Mouse (Mus musculus): Measurements from ENCODE around the gene Rnf222. TPM values are rescaled to one million over a fixed set of nuclear protein-coding genes. Genes with fewer than 3 reads are reported as not detected.
"Not testable (repeated sequence)": the region's sequence is repeated elsewhere in the genome, so short reads cannot be mapped to it uniquely, and the experiment has no call there.

Rnf222 gene
- polyA plus RNA-seq, 1 experiment from 2014 or later = 0.08 TPM

GRCm38 (mm10) chr11:68908846-68909503, 20.6 kb downstream of the Rnf222 start:
- Histone ChIP-seq H3K27me3 (ENCODE audit: control insufficient read depth, insufficient read depth, low read length) (no peaks in the 10 kb centered on the region), H3K4me1 (ENCODE audit: control insufficient read depth, insufficient read depth, low read length) (no peaks in the 10 kb centered on the region), H3K4me3 (ENCODE audit: low read depth, low read length) (no peak overlapping the region), H3K4me2 (ENCODE audit: low read depth) (no peak overlapping the region), H3K9me3 (ENCODE audit: control insufficient read depth, low read length) (no peaks in the 10 kb centered on the region), H3K9ac (ENCODE audit: low read length) (no peak overlapping the region), H3K27ac (ENCODE audit: low read depth, low read length) (no peak overlapping the region), H3K36me3 (ENCODE audit: control insufficient read depth, insufficient read depth, low read length) (peaks cover 7% of the 10 kb centered on the region; the same call in 1 of the 2 replicates)
- WGBS = 54% methylated on average over 7 of the region's 7 CpGs
- ATAC-seq (ENCODE audit: insufficient read depth, low FRiP score, low TSS enrichment) (no peak), DNase-seq (ENCODE audit: low spot score) (no peak)

DNA sequence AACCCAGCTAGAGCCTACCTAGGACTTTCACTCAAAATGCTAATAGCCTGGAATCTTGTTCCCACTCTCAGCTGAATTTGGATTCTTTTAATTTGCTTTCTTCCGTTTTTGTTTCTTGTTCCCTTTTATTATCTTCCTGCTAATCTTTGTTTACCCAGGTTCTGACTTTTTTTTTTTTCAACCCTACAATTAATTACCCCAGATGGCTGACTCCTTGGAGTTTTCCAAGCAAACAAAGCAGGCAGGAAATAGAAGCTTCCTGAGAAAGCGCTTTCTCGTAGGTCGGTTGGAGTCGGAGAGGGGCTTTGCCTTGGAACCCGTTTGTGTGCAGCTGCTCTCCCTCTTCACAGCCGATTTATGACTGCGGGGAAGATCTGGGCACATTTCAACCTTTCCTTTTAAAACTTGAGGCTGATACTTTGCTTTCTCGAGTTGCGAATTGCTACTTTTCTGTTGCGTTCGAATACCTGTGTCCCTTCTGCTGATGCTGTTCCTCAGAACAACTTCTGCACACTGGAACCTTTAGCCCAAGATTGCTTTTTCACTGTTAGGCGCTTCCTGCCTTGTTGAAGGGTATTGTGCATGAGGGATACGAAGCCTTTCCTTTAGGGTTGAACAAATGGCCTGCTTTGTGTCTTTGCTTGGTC, 23.3 kb downstream of the Rnf222 start:
- Histone ChIP-seq H3K9me3 (ENCODE audit: control insufficient read depth, low read length) (no peaks in the 10 kb centered on the region), H3K4me2 (ENCODE audit: low read depth) (no peak overlapping the region), H3K27me3 (ENCODE audit: control insufficient read depth, insufficient read depth, low read length) (no peaks in the 10 kb centered on the region), H3K36me3 (ENCODE audit: control insufficient read depth, insufficient read depth, low read length) (no peaks in the 10 kb centered on the region; the same call in 1 of the 2 replicates), H3K9ac (ENCODE audit: low read length) (no peak overlapping the region), H3K27ac (ENCODE audit: low read depth, low read length) (0 out of 2 replicates have a peak overlapping the region, but pooled peaks have one; percentile 20), H3K4me1 (ENCODE audit: control insufficient read depth, insufficient read depth, low read length) (no peaks in the 10 kb centered on the region), H3K4me3 (ENCODE audit: low read depth, low read length) (no peak overlapping the region)
- no peak for ATAC-seq (ENCODE audit: insufficient read depth, low FRiP score, low TSS enrichment)
- WGBS = 54% methylated on average over 14 of the region's 14 CpGs
- DNase-seq (ENCODE audit: low spot score) = no peak

GRCm38 (mm10) chr11:68914566-68914965, 26.2 kb downstream of the Rnf222 start:
- ATAC-seq (ENCODE audit: insufficient read depth, low FRiP score, low TSS enrichment) = no peak
- Histone ChIP-seq H3K9me3 (ENCODE audit: control insufficient read depth, low read length) (no peaks in the 10 kb centered on the region), H3K27me3 (ENCODE audit: control insufficient read depth, insufficient read depth, low read length) (no peaks in the 10 kb centered on the region), H3K27ac (ENCODE audit: low read depth, low read length) (no peak overlapping the region), H3K4me2 (ENCODE audit: low read depth) (no peak overlapping the region), H3K9ac (ENCODE audit: low read length) (no peak overlapping the region), H3K4me1 (ENCODE audit: control insufficient read depth, insufficient read depth, low read length) (no peaks in the 10 kb centered on the region), H3K36me3 (ENCODE audit: control insufficient read depth, insufficient read depth, low read length) (no peaks in the 10 kb centered on the region), H3K4me3 (ENCODE audit: low read depth, low read length) (no peak overlapping the region)
- WGBS = 94% methylated on average over 4 of the region's 4 CpGs
- no peak for DNase-seq (ENCODE audit: low spot score)

DNA sequence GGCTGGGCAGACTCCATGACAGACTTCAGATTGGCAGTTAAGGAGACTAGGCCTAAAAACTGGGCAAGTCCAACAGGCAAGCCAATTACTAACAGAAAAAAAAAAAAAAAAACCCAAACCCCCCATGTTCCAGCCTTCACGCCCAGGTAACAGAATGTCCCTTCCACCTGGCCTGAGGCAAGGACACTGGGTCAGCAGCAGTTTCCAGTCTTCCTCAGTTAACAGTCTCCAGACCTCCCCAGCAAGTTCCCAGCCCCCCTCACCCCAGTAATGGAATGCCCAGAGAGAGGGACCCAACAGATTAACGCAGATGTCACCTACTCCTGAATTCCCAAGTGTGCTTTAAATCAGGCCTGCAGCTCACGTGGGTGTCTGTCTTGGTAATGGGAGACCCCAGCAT, 34.8 kb downstream of the Rnf222 start:
- WGBS = 58% methylated on average over 3 of the region's 3 CpGs
- DNase-seq (ENCODE audit: low spot score) (no peak), ATAC-seq (ENCODE audit: insufficient read depth, low FRiP score, low TSS enrichment) (no peak)
- no peaks in the 10 kb centered on the region for H3K4me1 ChIP-seq (ENCODE audit: control insufficient read depth, insufficient read depth, low read length)
- H3K9ac ChIP-seq (ENCODE audit: low read length) = no peak overlapping the region
- H3K27ac ChIP-seq (ENCODE audit: low read depth, low read length) = no peak overlapping the region
- no peak overlapping the region for H3K4me2 ChIP-seq (ENCODE audit: low read depth)
- H3K9me3 ChIP-seq (ENCODE audit: control insufficient read depth, low read length) = no peaks in the 10 kb centered on the region
- H3K4me3 ChIP-seq (ENCODE audit: low read depth, low read length) = no peak overlapping the region
- H3K27me3 ChIP-seq (ENCODE audit: control insufficient read depth, insufficient read depth, low read length) = no peaks in the 10 kb centered on the region
- no peaks in the 10 kb centered on the region for H3K36me3 ChIP-seq (ENCODE audit: control insufficient read depth, insufficient read depth, low read length)

DNA sequence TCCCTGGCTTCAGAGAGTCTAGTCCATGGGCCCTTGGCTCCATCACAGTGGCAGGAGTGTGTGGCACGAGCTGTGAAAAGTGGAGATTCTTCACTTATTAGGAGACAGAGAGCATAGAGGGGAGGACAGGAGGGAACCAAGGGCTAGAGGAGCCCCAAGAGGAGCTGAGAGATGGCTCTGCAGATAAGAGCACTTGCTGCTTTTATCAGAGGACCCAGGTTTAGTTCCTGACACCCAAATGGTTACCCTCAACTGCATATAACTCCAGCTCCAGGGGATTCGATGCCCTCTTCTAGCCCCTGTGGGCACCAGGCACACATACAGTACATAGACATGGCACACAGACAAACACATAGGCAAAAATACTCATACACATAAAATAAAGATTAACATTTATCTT, 36.4 kb downstream of the Rnf222 start:
- 92% methylated on average over 2 of the region's 2 CpGs for WGBS
- Histone ChIP-seq H3K36me3 (ENCODE audit: control insufficient read depth, insufficient read depth, low read length) (no peaks in the 10 kb centered on the region), H3K27me3 (ENCODE audit: control insufficient read depth, insufficient read depth, low read length) (no peaks in the 10 kb centered on the region), H3K9ac (ENCODE audit: low read length) (no peak overlapping the region), H3K4me3 (ENCODE audit: low read depth, low read length) (no peak overlapping the region), H3K9me3 (ENCODE audit: control insufficient read depth, low read length) (no peaks in the 10 kb centered on the region), H3K27ac (ENCODE audit: low read depth, low read length) (no peak overlapping the region), H3K4me1 (ENCODE audit: control insufficient read depth, insufficient read depth, low read length) (no peaks in the 10 kb centered on the region), H3K4me2 (ENCODE audit: low read depth) (no peak overlapping the region)
- ATAC-seq (ENCODE audit: insufficient read depth, low FRiP score, low TSS enrichment) (no peak), DNase-seq (ENCODE audit: low spot score) (no peak)

DNA sequence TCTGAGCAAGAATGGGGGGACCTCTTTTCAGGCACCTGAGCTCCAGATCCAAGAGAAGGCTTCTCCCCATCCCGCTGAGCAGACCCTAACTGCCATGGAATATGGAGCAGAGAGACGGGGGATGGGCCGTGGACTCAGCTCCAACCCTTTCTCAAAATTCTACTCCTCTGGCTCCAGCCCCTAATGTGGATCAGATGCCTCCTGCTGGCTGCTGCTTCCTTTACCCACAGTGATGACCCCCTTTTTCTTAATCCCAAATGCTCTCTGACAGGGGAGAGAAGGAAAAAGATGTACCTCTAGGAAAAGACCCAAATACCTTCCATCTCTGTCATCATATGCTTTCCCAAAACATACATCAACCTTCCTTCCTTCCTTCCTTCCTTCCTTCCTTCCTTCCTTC, 38.6 kb downstream of the Rnf222 start, which contains the start of gene Odf4:
Odf4 (minus strand) TSS at position 101 of the 400 bp plus-strand sequence.
- H3K27ac ChIP-seq (ENCODE audit: low read depth, low read length) = no peak within 1 kb of the TSS
- 71% methylated on average over 3 of the region's 3 CpGs for WGBS
- H3K4me3 ChIP-seq (ENCODE audit: low read depth, low read length) = no peak within 1 kb of the TSS
- no peaks in the 10 kb centered on the region for H3K9me3 ChIP-seq (ENCODE audit: control insufficient read depth, low read length)
- H3K36me3 ChIP-seq (ENCODE audit: control insufficient read depth, insufficient read depth, low read length) = no peaks in the 10 kb centered on the region
- no peaks in the 10 kb centered on the region for H3K27me3 ChIP-seq (ENCODE audit: control insufficient read depth, insufficient read depth, low read length)
- H3K9ac ChIP-seq (ENCODE audit: low read length) = no peak within 1 kb of the TSS
- DNase-seq (ENCODE audit: low spot score) (no peak), ATAC-seq (ENCODE audit: insufficient read depth, low FRiP score, low TSS enrichment) (no peak)
- no peak within 1 kb of the TSS for H3K4me2 ChIP-seq (ENCODE audit: low read depth)
- no peaks in the 10 kb centered on the region for H3K4me1 ChIP-seq (ENCODE audit: control insufficient read depth, insufficient read depth, low read length)

GRCm38 (mm10) chr11:68929947-68930346, 41.6 kb downstream of the Rnf222 start:
- no peak for ATAC-seq (ENCODE audit: insufficient read depth, low FRiP score, low TSS enrichment)
- no peaks in the 10 kb centered on the region for H3K36me3 ChIP-seq (ENCODE audit: control insufficient read depth, insufficient read depth, low read length)
- DNase-seq (ENCODE audit: low spot score) = no peak
- H3K4me2 ChIP-seq (ENCODE audit: low read depth) = no peak overlapping the region
- H3K9ac ChIP-seq (ENCODE audit: low read length) = no peak overlapping the region
- no peaks in the 10 kb centered on the region for H3K27me3 ChIP-seq (ENCODE audit: control insufficient read depth, insufficient read depth, low read length)
- no peaks in the 10 kb centered on the region for H3K9me3 ChIP-seq (ENCODE audit: control insufficient read depth, low read length)
- H3K4me1 ChIP-seq (ENCODE audit: control insufficient read depth, insufficient read depth, low read length) = no peaks in the 10 kb centered on the region
- 83% methylated on average over 6 of the region's 6 CpGs for WGBS
- no peak overlapping the region for H3K4me3 ChIP-seq (ENCODE audit: low read depth, low read length)
- H3K27ac ChIP-seq (ENCODE audit: low read depth, low read length) = no peak overlapping the region

GRCm38 (mm10) chr11:68933885-68934507, 45.6 kb downstream of the Rnf222 start:
- H3K27ac ChIP-seq (ENCODE audit: low read depth, low read length) = no peak overlapping the region
- no peak for ATAC-seq (ENCODE audit: insufficient read depth, low FRiP score, low TSS enrichment)
- H3K4me1 ChIP-seq (ENCODE audit: control insufficient read depth, insufficient read depth, low read length) = no peaks in the 10 kb centered on the region
- no peak overlapping the region for H3K9ac ChIP-seq (ENCODE audit: low read length)
- H3K4me2 ChIP-seq (ENCODE audit: low read depth) = no peak overlapping the region
- no peaks in the 10 kb centered on the region for H3K36me3 ChIP-seq (ENCODE audit: control insufficient read depth, insufficient read depth, low read length)
- H3K4me3 ChIP-seq (ENCODE audit: low read depth, low read length) = no peak overlapping the region
- WGBS = 75% methylated on average over 5 of the region's 5 CpGs
- no peaks in the 10 kb centered on the region for H3K9me3 ChIP-seq (ENCODE audit: control insufficient read depth, low read length)
- H3K27me3 ChIP-seq (ENCODE audit: control insufficient read depth, insufficient read depth, low read length) = no peaks in the 10 kb centered on the region
- no peak for DNase-seq (ENCODE audit: low spot score)

DNA sequence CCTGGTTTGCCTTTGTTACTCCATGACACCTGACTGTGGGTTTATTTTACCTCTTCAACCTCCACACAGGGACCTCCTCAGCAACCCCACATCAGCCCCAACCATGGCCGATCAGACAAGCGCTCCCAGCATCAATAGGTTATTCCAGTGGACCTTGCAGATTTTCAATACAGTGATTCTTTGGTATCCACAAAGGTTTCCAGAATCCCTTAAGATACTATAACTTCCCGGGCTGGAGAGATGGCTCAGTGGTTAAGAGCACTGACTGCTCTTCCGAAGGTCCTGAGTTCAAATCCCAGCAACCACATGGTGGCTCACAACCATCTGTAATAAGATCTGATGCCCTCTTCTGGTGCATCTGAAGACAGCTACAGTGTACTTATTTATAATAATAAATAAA, 48.6 kb downstream of the Rnf222 start:
- WGBS = 93% methylated on average over 4 of the region's 4 CpGs
- H3K27me3 ChIP-seq (ENCODE audit: control insufficient read depth, insufficient read depth, low read length); H3K4me3 ChIP-seq (ENCODE audit: low read depth, low read length); H3K27ac ChIP-seq (ENCODE audit: low read depth, low read length); H3K4me2 ChIP-seq (ENCODE audit: low read depth); H3K9ac ChIP-seq (ENCODE audit: low read length); H3K36me3 ChIP-seq (ENCODE audit: control insufficient read depth, insufficient read depth, low read length); H3K4me1 ChIP-seq (ENCODE audit: control insufficient read depth, insufficient read depth, low read length); ATAC-seq (ENCODE audit: insufficient read depth, low FRiP score, low TSS enrichment); DNase-seq (ENCODE audit: low spot score); H3K9me3 ChIP-seq (ENCODE audit: control insufficient read depth, low read length): not testable (repeated sequence)
